8 mouse cellular contexts compared by ENCODE assay signal in the genomic region with DNA sequence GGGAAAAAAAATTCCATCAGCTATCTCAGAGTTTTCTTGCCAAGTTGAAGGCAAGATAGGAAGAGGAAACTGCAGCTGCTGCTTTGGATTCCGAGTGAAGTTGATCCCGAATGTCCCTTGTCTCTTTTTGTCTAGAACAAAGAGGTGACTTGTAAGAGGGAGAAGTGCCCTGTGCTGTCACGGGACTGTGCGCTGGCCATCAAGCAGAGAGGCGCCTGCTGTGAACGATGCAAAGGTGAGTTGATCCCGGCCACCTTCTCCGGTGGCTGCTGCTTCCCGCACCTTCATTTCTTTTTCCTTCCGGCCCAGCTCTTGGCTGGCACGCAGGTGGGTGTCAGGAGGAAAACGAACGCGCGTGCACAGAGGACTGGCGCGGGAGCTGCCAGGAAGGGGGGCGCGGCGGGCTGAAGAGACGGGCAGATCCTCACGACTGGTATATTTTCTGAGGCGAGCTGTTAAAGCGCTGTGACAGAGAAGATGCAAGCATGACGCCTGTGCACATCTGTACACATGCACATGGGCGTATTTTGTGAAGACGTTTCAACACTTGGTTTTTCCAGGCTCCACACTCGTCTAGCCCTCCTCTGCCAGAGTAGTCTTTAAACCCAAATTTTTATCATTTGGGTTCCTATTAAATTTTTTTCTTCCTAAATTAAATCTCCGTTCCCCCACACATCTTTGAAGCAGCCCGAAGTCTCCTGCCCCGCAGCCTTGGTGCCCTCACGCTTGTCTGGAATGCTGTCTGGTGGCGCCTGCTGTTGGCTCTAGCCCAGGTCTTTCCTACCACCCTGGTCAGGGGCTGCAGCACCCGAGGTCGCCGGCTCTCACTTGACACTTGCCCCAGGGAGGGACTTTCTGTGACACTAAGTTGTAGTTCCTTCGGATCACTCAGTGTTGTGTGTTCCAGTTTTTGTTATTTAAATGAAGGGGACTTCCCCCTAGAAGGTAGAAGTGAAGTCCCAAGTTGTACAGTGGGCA. TPM values are rescaled to one million over a fixed set of nuclear protein-coding genes. Genes with fewer than 3 reads are reported as not detected.
DNase-seq lines count a peak whose midpoint lies in the region; ATAC-seq lines count a peak whose summit lies in the region.

No protein-coding gene starts in this region.

- H3K4me3 ChIP-seq in heart, embryonic 14.5 days (ENCODE audit: control insufficient read depth in 1 of 2, insufficient read depth in 1 of 2, low read depth in 1 of 2, low read length in 2 of 2) = peak overlapping the region; percentile 20 to 22
- H3K4me3 ChIP-seq in midbrain, embryonic 10.5 days = peak overlapping the region; percentile 49

- intact Hi-C loops in heart, postnatal 14 days (cut with DNase I) = loop anchor here (5.0 kb wide), 2 partner anchors 42 to 627 kb away; no protein-coding TSS in a partner anchor

- H3K27ac ChIP-seq in heart, embryonic 14.5 days (replicated peaks in 1 of 2; ENCODE audit: control insufficient read depth in 1 of 2, insufficient read depth in 1 of 2, low read depth in 2 of 2, low read length in 2 of 2) = no peak overlapping the region
- peak overlapping the region; percentile 30; the same call in 1 of the 2 replicates for H3K27ac ChIP-seq in midbrain, embryonic 10.5 days (replicated peaks)

- WGBS in heart, embryonic 14.5 days = 47% methylated on average over 37 of the region's 37 CpGs
- 33% methylated on average over 37 of the region's 37 CpGs for WGBS in midbrain, embryonic 10.5 days

- H3K27me3 ChIP-seq in heart, embryonic 14.5 days (ENCODE audit: control insufficient read depth, insufficient read depth, low read length) = no peaks in the 10 kb centered on the region
- peaks cover 15% of the 10 kb centered on the region for H3K27me3 ChIP-seq in midbrain, embryonic 10.5 days (ENCODE audit: low read depth, poor library complexity, severe bottlenecking)

- peak overlapping the region; percentile 57 for H3K4me2 ChIP-seq in heart, embryonic 14.5 days (ENCODE audit: low read length)

- DNase-seq in heart, adult 11 months = peak; percentile 94
- DNase-seq in heart, postnatal 14 days = no peak
- DNase-seq in R1 (ENCODE audit: low read depth, low spot score) = peak; percentile 3
- no peak for DNase-seq in midbrain, embryonic 10.5 days (ENCODE audit: low spot score)
- DNase-seq in thymus, postnatal 25 days = no peak
- no peak for DNase-seq in adrenal gland, postnatal 25 days

- no peaks in the 10 kb centered on the region for H3K36me3 ChIP-seq in heart, embryonic 14.5 days (ENCODE audit: control insufficient read depth, insufficient read depth, low read length)
- no peaks in the 10 kb centered on the region for H3K36me3 ChIP-seq in midbrain, embryonic 10.5 days

- 0 out of 2 replicates have a peak, but pooled peaks cover 3% of the 10 kb centered on the region for H3K9me3 ChIP-seq in heart, embryonic 14.5 days (ENCODE audit: control insufficient read depth, low read length)
- H3K9me3 ChIP-seq in midbrain, embryonic 10.5 days (replicated peaks) = no peaks in the 10 kb centered on the region

- H3K9ac ChIP-seq in heart, embryonic 14.5 days (ENCODE audit: low read length) = 0 out of 2 replicates have a peak overlapping the region, but pooled peaks have one; percentile 2

- no peak for ATAC-seq in heart, embryonic 14.5 days (ENCODE audit: insufficient number of reproducible peaks, insufficient read depth, low FRiP score, low read depth)
- ATAC-seq in megakaryocyte, adult 5-6 weeks (ENCODE audit: poor library complexity, severe bottlenecking) = no peak

- peaks cover 4 to 7% of the 10 kb centered on the region in 2 experiments; a peak in 3 of 4 replicates for H3K4me1 ChIP-seq in heart, embryonic 14.5 days (ENCODE audit: control insufficient read depth in 2 of 2, insufficient read depth in 2 of 2, low read length in 2 of 2)
- H3K4me1 ChIP-seq in midbrain, embryonic 10.5 days = peaks cover 12% of the 10 kb centered on the region

RNA-seq across cellular contexts. Expression of gene Bmper, which starts 31.6 kb away (rescaled TPM):
- total RNA-seq in heart, postnatal 14 days (2021) = 1 to 10 TPM; 3.3 to 4.2 TPM
- 6.5 and 7.9 TPM in 2 replicates for polyA plus RNA-seq in heart, embryonic 14.5 days (2014; fragmentation: Nextera tagmentation; extraction: Ambion mirVana)
- 0.72 and 1.6 TPM in 2 replicates for polyA plus RNA-seq in midbrain, embryonic 10.5 days (2016; fragmentation: Nextera tagmentation; extraction: Ambion mirVana)
- not detected in 2 replicates for total RNA-seq in megakaryocyte, adult 5-6 weeks (2015)
- total RNA-seq in megakaryocyte, adult 5-6 weeks (2017) = not detected in 2 replicates
- 1.8 and 3.2 TPM in 2 replicates for total RNA-seq in adrenal gland, postnatal 25 days (2021)

Comparison
In these comparisons a context has a peak if more than half of its experiments do, and no peak if none do; other contexts are left out.
1. DNase-seq: peak in heart, adult 11 months (single experiment) and R1 (single experiment); none in heart, postnatal 14 days (0 of 2), midbrain, embryonic 10.5 days (single experiment), thymus, postnatal 25 days (single experiment) and adrenal gland, postnatal 25 days (single experiment).